Mouse (Mus musculus): Measurements from ENCODE around the gene Gm17631.
"Not testable (repeated sequence)": the region's sequence is repeated elsewhere in the genome, so short reads cannot be mapped to it uniquely, and the experiment has no call there.

Gm17631 gene

DNA sequence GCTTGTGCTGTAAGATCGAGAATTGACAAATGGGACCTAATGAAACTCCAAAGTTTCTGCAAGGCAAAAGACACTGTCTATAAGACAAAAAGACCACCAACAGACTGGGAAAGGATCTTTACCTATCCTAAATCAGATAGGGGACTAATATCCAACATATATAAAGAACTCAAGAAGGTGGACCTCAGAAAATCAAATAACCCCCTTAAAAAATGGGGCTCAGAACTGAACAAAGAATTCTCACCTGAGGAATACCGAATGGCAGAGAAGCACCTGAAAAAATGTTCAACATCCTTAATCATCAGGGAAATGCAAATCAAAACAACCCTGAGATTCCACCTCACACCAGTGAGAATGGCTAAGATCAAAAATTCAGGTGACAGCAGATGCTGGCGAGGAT, at the start of gene Gm17631:
Gene Gm17631 (plus strand): TSS at position 301 of the 400 bp plus-strand sequence.
- DNase-seq (ENCODE audit: low spot score in 2 of 2) = not testable (repeated sequence)

DNA sequence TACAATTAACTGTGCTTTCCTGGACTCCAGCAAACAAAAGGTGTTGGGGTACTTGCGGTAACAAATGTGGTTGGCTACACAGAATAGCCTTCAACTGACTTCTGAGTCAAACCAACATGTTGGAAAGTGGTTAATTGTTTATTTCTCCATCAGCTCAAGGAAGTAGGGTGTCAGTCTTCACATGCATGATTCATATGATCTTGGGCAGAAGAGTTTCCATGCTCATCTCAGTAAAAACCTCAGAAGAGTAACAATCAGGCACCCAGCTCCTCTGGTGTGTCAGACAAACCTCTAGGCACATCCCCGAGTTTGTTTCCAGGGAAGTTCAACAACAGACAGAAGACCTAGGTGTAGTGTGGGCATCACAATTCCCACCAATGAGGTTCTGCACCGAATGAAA, 44.7 kb upstream of the Gm17631 start:
- no peak for DNase-seq (ENCODE audit: low spot score in 2 of 2)

DNA sequence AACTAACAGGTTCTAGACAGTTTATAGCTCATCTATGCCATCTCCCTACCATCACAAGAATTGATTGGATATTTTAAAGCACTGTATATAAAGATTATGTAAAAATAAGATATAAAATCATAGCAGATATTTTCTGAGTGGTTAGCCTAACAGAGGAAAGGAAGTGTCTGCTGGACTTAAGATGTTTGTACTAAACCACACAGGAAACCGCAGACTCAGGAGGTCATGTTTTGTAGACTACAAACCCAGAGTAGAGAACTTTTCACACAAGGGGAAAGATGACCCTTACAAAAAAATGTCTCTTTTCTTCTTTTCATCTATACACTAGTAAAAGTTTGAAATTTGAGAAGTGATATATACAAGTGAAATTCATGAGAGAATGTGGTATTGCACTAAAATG, 38.4 kb upstream of the Gm17631 start:
- no peak for DNase-seq (ENCODE audit: low spot score in 2 of 2)

DNA sequence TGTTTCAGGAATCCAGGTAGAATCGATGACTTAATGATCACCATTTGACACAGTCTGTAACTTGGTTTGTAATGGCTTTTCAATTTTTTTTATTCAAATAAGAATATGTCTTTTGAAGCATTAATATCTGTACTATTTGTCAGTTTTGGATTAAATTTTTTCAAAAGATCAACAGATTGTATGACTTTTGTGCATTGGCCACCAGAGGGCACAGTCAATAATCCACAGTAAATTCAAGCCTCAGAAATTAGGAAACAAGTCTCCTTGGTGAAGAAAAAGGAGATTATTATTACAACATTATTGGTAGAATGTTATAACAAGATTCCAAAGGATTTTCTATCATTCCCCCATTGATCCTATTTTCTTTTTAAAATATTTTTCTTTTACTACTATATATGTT, 36.9 kb upstream of the Gm17631 start:
- DNase-seq (ENCODE audit: low spot score in 2 of 2) = no peak

DNA sequence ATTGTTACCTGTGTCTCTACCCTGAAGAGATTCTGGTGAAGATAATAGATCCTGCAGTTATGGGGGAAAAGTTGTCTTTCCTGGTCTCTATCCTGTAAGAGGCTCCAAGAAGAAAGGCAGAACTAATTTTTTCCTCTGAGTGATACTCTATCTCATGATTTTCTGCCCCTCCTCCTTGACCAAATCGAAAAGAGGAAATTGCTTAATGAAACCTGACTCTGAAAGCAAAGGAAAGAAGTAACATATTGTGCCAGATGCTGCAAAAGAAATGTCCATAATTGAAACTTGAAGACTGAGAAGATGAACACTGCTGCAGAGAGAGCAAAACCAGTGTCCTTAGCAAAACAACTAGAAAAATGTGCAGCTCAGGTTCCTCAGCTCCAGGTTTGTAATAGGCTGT, 14.1 kb downstream of the Gm17631 start, which contains the start of gene Klra17:
Gene Klra17 (minus strand): TSS at position 124 of the 400 bp plus-strand sequence.
- DNase-seq (ENCODE audit: low spot score in 2 of 2) = no peak

DNA sequence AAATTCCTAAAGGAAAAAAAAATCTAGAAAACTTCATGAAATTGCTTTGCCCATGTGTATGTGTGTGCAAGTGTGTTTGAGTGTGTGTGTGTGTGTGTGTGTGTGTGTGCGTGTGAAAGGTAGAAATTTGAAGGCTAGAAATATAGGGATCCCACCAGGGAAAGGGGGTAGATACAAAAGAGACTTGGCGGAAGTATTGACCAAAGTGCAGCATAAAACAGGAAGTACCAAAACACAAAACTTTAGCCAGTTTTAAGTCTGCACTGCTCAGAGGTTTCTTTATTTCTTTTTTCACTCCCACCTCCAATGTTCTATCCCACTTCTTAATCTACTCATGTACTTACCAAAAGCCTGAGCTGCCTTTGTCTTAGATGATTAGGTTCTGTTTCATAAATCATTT, 20.1 kb downstream of the Gm17631 start:
- DNase-seq (ENCODE audit: low spot score in 2 of 2) = no peak
